Mouse (Mus musculus) 3134 (cell line): ENCODE measurements at regions not wholly inside any gene's neighbourhood (a gene's known extent, or its start where the extent isn't known, plus 50 kb on each side); places are given as distances from the start of the nearest gene placed in this dataset.

Source experiments
- DNase-seq: peaks from one replicate; pipeline ENCODE4 v3.0.0-alpha.2; 2011; ENCODE audit warnings: low spot score; ENCODE audit not compliant: insufficient read length; ENCODE audit errors: extremely low read depth

DNA sequence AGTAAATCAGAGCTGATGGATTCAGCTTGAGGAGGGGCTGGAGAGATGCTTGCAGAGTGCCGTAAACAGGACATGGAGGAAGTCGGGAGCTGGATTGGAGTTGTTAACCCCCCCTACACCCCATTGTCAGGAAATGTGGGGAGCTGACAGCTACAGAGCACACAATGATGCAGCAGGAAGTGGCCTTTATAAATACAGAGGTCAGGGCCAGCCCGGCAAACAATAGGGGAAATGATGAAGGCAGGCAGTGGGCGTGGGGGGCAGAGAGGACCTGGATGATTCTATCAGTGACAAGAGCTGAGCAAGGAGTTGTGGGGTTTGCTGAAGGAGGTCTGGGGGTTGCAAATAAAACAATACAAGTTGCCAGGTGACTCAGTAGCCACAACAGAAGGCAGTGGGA lies 265.3 kb downstream of the Ets1 start:
- no peak for DNase-seq

DNA sequence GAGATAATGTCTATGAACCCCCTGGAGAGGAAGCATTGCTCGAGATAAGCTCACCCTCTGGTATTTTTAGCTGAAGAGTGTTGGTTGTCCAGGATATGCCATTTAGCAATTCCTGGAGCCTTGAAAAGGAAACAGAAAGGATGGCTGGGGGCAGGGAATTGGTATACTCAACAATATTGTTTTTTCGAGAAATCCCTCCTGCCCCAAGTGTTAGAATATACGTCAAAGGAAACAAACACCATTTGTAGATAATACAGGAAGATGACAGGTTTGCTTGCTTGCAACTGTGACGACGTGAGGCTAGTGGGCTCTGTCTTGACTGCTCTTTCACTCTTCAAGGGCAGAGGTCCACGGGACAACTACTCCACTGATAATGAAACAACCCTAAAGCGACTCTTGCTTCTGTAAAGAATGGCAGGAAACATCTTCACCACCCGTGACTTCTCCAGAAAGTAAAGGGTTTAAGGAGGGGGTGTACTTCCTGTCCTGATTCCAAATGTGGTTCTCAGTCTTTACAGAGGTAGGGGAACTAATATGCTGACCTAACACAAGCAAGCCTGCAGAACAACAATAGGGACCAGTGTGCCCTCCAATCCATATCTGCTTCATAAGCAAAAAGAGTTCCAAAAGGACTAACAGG lies 270.3 kb downstream of the Ets1 start:
- DNase-seq = no peak

GRCm38 (mm10) chr9:32910641-32911040 lies 274.6 kb downstream of the Ets1 start:
- DNase-seq = no peak

DNA sequence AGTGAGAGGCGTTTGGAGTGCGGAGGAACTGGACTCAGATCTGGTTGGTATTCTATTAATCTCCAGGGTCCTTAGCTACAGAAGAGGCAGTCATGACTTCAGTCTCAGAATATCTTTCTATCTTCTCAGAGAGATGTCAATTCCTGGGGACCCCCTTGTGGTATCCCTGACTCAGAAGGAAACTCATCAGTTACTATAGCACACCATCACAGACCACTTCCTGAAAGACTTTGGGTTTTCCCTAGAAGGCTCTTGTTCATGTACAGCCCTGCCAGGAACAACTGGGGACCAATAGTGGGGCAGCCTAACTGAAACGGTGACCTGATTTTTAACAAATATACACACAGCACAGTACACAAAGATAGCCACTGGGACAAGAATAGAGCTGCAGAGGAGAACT lies 279.6 kb downstream of the Ets1 start:
- no peak for DNase-seq

- DNase-seq = no peak
These were observed 280.7 kb downstream of the Ets1 start for GRCm38 (mm10) chr9:32916731-32917130.

DNA sequence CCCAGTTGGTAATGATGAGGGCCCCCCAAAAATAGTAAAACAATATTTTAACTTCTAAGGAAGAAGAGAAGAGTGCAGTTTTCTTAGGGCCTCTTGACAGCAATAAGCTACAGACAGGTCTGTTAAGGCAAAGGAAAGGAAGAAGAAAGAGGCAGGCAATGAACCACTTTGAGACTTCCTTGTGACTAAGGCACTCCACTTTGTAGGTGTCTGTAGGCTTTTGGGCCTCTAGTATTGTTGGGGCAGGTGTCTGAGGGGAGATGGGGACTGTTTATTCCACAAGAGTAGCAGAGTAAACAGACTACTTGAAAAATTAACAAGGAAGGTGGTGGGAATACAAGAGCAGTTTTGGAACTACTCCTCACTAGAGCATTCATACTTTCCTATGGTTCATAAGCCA lies 287.9 kb downstream of the Ets1 start:
- DNase-seq = no peak

- no peak for DNase-seq
These were observed 288.4 kb downstream of the Ets1 start for GRCm38 (mm10) chr9:32924333-32924886.

DNA sequence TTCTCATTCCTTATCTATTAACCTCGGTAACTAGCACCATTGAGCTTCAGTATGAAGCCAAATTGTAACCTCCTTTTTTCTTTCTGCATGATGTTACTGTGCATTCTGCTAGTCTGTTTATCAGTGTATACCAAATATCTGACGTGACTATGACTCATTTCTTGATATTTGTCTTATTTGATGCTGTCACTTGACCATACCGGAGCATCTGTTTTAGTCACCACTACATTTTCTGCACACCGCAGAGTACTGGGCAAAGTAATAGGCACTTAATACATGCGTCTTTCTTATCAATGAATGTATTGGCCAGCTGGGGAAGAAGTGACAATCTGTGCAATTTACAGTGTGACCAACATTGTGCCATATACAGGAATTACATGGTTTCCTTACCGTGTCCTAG lies 289.0 kb downstream of the Ets1 start:
- no peak for DNase-seq

- no peak for DNase-seq
These were observed 289.9 kb downstream of the Ets1 start for GRCm38 (mm10) chr9:32925720-32926595.

- DNase-seq = no peak
These were observed 291.6 kb downstream of the Ets1 start for GRCm38 (mm10) chr9:32927656-32928055.

DNA sequence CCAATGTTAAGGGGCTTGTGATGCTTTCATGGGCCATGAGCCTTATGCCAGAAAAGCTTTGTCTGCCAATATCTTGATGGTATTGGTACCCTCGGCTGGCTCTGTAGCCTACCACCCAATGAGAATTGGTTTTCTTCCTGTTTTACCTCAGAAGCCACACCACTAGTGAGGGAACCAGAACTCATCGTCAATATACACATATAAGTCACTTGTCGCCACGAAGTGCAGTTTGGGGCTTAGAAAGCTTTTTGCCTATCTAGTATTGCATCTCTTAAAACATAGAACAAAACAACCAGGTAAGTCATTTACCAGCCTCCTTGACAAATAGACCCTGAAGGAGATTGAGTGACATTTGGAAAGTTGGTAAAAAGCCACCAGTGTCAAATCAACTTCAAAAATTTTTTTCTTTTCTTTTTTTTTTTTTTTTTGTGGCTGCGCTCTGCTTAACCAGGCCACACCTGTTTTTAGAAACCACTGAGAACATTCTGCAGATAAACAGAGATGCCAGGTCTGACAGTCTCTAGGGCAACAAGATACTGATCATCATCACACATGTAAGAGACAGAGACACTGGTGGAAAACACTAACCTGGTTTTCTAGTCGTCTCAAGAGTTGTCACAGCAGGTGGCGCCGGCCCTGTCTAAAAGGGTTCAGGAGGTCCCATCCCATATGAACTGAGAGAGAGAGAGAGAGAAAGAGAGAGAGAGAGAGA lies 292.4 kb downstream of the Ets1 start:
- DNase-seq = no peak

GRCm38 (mm10) chr9:32929331-32929730 lies 293.3 kb downstream of the Ets1 start:
- DNase-seq = no peak

DNA sequence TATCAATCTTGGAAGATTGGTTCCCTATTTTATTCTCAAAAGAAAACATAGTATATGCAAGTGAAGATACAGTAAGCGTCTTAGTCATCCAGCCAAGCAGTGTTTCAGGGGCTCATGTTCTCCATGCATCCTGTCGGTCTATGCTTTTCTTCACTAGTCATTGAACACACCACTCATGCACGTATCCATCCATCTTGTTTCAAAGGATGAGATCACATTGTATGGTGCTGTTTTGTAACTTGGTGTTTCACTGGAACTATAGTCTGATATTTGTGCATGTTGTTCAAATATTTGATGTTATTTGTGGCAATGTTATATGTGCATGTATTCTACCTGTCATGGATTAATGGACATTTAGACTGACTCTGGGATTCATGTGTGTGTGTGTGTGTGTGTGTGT lies 293.8 kb downstream of the Ets1 start:
- DNase-seq = no peak

DNA sequence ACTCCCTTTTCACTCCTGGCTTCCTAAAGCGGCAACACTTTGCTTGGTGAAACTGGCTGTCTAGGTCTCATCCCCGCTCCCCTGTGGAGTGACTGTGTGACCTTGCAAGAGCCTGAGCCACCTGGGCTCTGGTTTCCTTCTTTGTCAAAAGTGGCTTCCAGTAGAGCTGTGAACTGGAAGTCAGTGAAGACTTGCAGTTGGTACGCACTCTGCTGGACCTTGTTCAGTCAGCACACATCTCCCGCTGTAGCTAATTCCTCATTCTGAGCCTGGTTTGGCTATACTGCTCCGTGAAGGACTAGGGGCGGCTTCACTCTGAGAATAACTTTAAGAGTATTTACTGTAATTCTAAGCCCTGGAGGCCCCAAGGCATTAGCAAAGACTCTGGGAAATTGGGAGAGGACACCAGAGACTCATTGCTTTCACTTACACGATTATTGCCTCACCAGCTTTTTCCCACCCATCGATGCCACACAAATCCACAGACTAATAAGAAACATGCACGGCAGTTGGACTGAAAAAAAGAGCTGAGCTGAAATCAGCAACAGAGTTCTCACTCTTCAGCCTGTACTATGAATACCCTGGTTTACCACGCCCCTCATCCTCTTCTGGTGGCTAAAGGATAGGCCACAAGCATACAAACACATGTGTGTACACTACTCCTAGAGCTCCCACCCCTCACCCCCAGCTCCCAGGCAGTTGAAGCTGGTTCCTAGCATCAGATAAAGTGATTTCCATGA lies 295.4 kb downstream of the Ets1 start:
- no peak for DNase-seq

- DNase-seq = no peak
These were observed 297.4 kb downstream of the Ets1 start for GRCm38 (mm10) chr9:32933237-32934071.

- no peak for DNase-seq
These were observed 298.4 kb downstream of the Ets1 start for GRCm38 (mm10) chr9:32934436-32934835.

- no peak for DNase-seq
These were observed 300.4 kb downstream of the Ets1 start for GRCm38 (mm10) chr9:32936462-32936861.

GRCm38 (mm10) chr9:32937391-32937790 lies 301.4 kb downstream of the Ets1 start:
- DNase-seq = no peak

- no peak for DNase-seq
These were observed 302.8 kb downstream of the Ets1 start for GRCm38 (mm10) chr9:32938857-32939256.

- no peak for DNase-seq
These were observed 303.6 kb downstream of the Ets1 start for GRCm38 (mm10) chr9:32939626-32940025.
